Mouse (Mus musculus) olfactory bulb, adult 2 months (tissue): ENCODE measurements around the gene Zfp981.
"Not testable (repeated sequence)": the region's sequence is repeated elsewhere in the genome, so short reads cannot be mapped to it uniquely, and the experiment has no call there.

ENCODE experiments used
- CTCF ChIP-seq: fragments of 200-500 bp; IDR thresholded peaks from 2 replicates; pipeline ENCODE4 v1.5.1; 2012; ENCODE audit warnings: low read depth, mild to moderate bottlenecking, low read length, moderate library complexity; ENCODE audit not compliant: insufficient read depth
- POLR2A ChIP-seq: fragments of 200-500 bp; IDR thresholded peaks from 2 replicates; pipeline ENCODE4 v1.6.1; 2012; ENCODE audit warnings: mild to moderate bottlenecking, low read depth, low read length, moderate library complexity; ENCODE audit not compliant: insufficient read depth

GRCm38 (mm10) chr4:146474716-146475676 lies 26.8 kb upstream of the Zfp981 start:
- not testable (repeated sequence) for TF ChIP-seq CTCF, POLR2A
